Mouse (Mus musculus) forebrain, embryonic 14.5 days (tissue): ENCODE data around the gene Cnksr1. TPM values are rescaled to one million over a fixed set of nuclear protein-coding genes. Genes with fewer than 3 reads are reported as not detected.

Experiments
- ATAC-seq: fragments of 200-750 bp; cut with Nextera tagmentation; 2 replicates; pipeline ENCODE4 v1.8.0; 2017; ENCODE audit warnings: mild to moderate bottlenecking, moderate library complexity
- DNase-seq: peaks from one replicate; pipeline ENCODE4 v3.0.0-alpha.2; 2015; ENCODE audit warnings: low spot score
- H3K27ac ChIP-seq: fragments of 300-500 bp; sonication (generic); 2 replicates; pipeline ENCODE4 v1.5.1; 2014; ENCODE audit warnings: low read depth, mild to moderate bottlenecking, control low read depth, low read length, moderate library complexity
- H3K27me3 ChIP-seq: fragments of 300-500 bp; sonication (generic); replicated peaks from 2 replicates; pipeline ENCODE4 v1.6.1; 2014; ENCODE audit warnings: low read length, control low read depth, mixed read lengths; ENCODE audit not compliant: control insufficient read depth, insufficient read depth
- H3K36me3 ChIP-seq: fragments of 300-500 bp; sonication (generic); 2 replicates; pipeline ENCODE4 v1.6.1; 2014; ENCODE audit warnings: low read length, control low read depth; ENCODE audit not compliant: control insufficient read depth, insufficient read depth
- H3K4me1 ChIP-seq: fragments of 300-500 bp; sonication (generic); 2 replicates; pipeline ENCODE4 v1.6.1; 2014; ENCODE audit warnings: antibody characterized with exemption, low read length, control low read depth; ENCODE audit not compliant: control insufficient read depth, insufficient read depth
- H3K4me2 ChIP-seq: fragments of 300-500 bp; sonication (generic); 2 replicates; pipeline ENCODE4 v1.6.1; 2014; ENCODE audit warnings: mild to moderate bottlenecking, control low read depth, low read length
- H3K4me3 ChIP-seq: fragments of 300-500 bp; sonication (generic); 2 replicates; pipeline ENCODE4 v1.5.1; 2014; ENCODE audit warnings: low read depth, low read length, control low read depth
- H3K9ac ChIP-seq: fragments of 300-500 bp; sonication (generic); 2 replicates; pipeline ENCODE4 v1.6.1; 2014; ENCODE audit warnings: mild to moderate bottlenecking, low read length, control low read depth, moderate library complexity
- H3K9me3 ChIP-seq: fragments of 300-500 bp; sonication (generic); replicated peaks from 2 replicates; pipeline ENCODE4 v1.6.1; 2016; ENCODE audit warnings: low read length, control low read depth, mixed read lengths; ENCODE audit not compliant: control insufficient read depth
- WGBS: fragments of 180-500 bp; shearing (Covaris S2); extraction: QIAGEN DNeasy Blood & Tissue Kit; methylation state at CpG from one replicate; pipeline ENCODE4 v1.1.7; 2014; 5-methylcytosine and 5-hydroxymethylcytosine counted together
- polyA plus RNA-seq: library from polyadenylated mRNA; unstranded; fragments of >200 nt; fragmentation: Nextera tagmentation; extraction: Ambion mirVana; gene quantifications from 2 replicates; pipeline ENCODE4 v1.2.1, GENCODE M21; 2014

Cnksr1 gene
- polyA plus RNA-seq, 1 experiment from 2014 or later = not detected

DNA sequence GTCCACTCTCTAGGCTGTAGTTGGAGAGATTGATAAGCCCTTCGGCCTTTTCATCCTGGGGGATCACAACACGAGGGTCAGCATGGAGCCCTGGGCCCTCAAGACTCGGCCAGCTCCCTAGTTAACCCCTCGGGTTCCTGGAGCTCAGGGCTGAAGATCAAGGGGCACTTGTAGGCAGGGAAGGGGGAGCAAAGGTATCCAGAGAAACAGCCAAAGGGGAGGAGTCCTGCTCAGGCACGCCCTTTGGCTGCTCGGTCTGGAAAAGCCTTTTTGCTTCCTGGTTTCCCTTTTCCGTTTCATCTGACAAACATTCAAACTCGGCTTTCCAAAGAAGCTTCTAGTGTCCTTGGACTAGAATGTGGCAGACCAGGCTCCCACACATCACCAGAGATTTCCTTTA is 7.8 kb downstream of the Cnksr1 start:
- Histone ChIP-seq H3K4me3 (no peak overlapping the region), H3K27ac (no peak overlapping the region), H3K36me3 (no peaks in the 10 kb centered on the region), H3K4me1 (no peaks in the 10 kb centered on the region), H3K9me3 (no peaks in the 10 kb centered on the region), H3K9ac (no peak overlapping the region), H3K4me2 (no peak overlapping the region), H3K27me3 (no peaks in the 10 kb centered on the region)
- WGBS = 43% methylated on average over 8 of the region's 8 CpGs
- ATAC-seq (no peak), DNase-seq (no peak)

GRCm38 (mm10) chr4:134227194-134227593 is 11.0 kb downstream of the Cnksr1 start, which contains the start of gene Catsper4:
Gene Catsper4, minus strand, starts transcription at chr4:134227383.
- H3K9me3 ChIP-seq = no peaks in the 10 kb centered on the region
- H3K4me2 ChIP-seq = no peak within 1 kb of the TSS
- H3K36me3 ChIP-seq = no peaks in the 10 kb centered on the region
- peak; percentile 6 for DNase-seq
- H3K27me3 ChIP-seq = no peaks in the 10 kb centered on the region
- WGBS = 79% methylated on average over 8 of the region's 8 CpGs
- no peaks in the 10 kb centered on the region for H3K4me1 ChIP-seq
- ATAC-seq = no peak
- no peak within 1 kb of the TSS for H3K9ac ChIP-seq
- H3K27ac ChIP-seq = no peak within 1 kb of the TSS
- no peak within 1 kb of the TSS for H3K4me3 ChIP-seq

- Histone ChIP-seq H3K27ac (no peak overlapping the region), H3K9me3 (no peaks in the 10 kb centered on the region), H3K4me3 (no peak overlapping the region), H3K4me2 (no peak overlapping the region), H3K4me1 (no peaks in the 10 kb centered on the region), H3K27me3 (no peaks in the 10 kb centered on the region), H3K36me3 (no peaks in the 10 kb centered on the region), H3K9ac (no peak overlapping the region)
- ATAC-seq = no peak
- DNase-seq = no peak
- WGBS = 67% methylated on average over 11 of the region's 11 CpGs
Observed at GRCm38 (mm10) chr4:134222793-134223600, 15.2 kb downstream of the Cnksr1 start.

DNA sequence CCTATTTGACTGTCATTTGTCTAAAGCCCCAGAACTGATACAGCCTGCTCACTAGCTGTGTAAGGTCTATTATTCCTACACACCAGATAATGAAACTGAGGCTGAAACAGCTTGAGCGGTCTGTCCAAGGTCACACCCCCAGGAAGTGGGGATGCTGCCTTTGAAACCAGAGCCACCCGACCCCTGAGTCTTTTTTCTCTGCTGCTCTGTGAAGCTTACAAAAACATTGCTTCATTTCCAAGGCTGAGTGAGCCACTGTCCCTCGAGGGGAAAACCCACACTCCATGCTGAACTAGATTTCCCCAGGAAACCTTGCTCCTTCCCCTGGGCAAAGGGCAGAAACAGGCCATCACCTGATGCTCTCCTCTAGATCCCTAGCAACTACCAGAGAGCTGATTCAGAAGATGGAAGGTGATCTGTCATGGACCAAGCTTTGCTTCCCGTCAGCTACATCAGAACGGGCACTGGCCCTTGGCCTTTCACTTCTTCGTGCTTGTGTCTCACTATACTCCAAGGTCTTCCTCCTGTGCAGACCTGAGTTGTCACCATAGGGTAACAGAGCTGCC is 31.6 kb downstream of the Cnksr1 start:
- WGBS = 73% methylated on average over 6 of the region's 6 CpGs
- H3K4me3 ChIP-seq = no peak overlapping the region

DNA sequence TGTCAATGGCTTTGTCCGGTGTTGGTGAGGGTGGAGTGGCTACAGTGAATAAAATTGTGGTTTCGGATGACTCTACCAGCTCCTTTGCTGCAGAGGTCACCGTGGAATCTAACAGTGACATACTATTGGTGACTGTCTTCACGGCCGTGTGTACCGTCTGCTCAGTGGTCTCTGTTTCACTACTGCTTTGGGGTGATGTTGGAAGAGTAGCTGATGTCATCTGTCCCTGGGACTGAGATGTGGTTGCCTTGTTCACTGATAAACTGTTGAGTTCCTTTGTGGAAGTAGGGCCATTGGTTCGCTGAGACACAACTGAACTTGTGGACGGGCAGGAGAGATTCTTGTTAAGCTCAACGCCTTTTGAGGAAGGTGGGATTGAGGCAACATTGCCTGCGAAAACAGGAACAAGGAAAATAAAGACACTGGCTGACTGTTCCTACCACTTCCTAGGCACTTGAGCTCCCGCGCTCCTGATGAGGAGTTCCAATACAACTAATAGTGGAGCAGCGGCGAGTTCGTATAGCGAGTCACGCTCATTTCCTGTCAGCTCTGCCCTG is 34.8 kb downstream of the Cnksr1 start:
- WGBS = 91% methylated on average over 17 of the region's 17 CpGs
- Histone ChIP-seq H3K4me2 (no peak overlapping the region), H3K27me3 (no peaks in the 10 kb centered on the region), H3K4me3 (no peak overlapping the region), H3K9me3 (no peaks in the 10 kb centered on the region), H3K4me1 (no peaks in the 10 kb centered on the region), H3K9ac (no peak overlapping the region), H3K27ac (no peak overlapping the region), H3K36me3 (no peaks in the 10 kb centered on the region)
- DNase-seq (no peak), ATAC-seq (no peak)

More for the DNA sequence above, 31.6 kb downstream of the Cnksr1 start:
- Histone ChIP-seq H3K4me2 (no peak overlapping the region), H3K4me1 (no peaks in the 10 kb centered on the region), H3K9ac (no peak overlapping the region), H3K27me3 (no peaks in the 10 kb centered on the region), H3K9me3 (no peaks in the 10 kb centered on the region), H3K27ac (no peak overlapping the region), H3K36me3 (no peaks in the 10 kb centered on the region)
- no peak for ATAC-seq
- DNase-seq = no peak

DNA sequence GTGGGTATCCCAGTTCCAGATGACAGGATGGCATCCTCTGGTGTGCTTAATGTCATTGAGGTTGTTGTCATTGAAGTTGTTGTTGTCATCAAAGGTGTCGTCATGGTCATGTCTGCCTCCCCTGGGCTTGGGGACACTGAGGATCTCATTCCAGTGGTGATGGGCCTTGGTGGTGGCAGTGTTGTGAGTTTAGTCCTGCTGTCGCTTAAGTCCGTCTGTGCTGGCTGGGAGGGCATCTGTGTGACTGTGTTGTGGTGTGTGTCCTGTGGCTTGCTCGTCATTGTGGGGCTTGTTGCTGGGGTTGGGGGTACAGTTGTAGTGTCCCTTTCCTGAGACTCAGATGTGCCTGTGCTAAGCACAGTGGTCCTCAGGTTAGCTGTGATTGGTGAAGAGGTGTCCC is 35.3 kb downstream of the Cnksr1 start, which contains the start of gene Gm7534:
Gene Gm7534 (minus strand): TSS at position 101 of the 400 bp plus-strand sequence.
- DNase-seq (no peak), ATAC-seq (no peak)
- Histone ChIP-seq H3K36me3 (no peaks in the 10 kb centered on the region), H3K9me3 (no peaks in the 10 kb centered on the region), H3K9ac (no peak within 1 kb of the TSS), H3K27ac (no peak within 1 kb of the TSS), H3K27me3 (no peaks in the 10 kb centered on the region), H3K4me3 (no peak within 1 kb of the TSS), H3K4me1 (no peaks in the 10 kb centered on the region), H3K4me2 (no peak within 1 kb of the TSS)
- WGBS = 92% methylated on average over 4 of the region's 4 CpGs

DNA sequence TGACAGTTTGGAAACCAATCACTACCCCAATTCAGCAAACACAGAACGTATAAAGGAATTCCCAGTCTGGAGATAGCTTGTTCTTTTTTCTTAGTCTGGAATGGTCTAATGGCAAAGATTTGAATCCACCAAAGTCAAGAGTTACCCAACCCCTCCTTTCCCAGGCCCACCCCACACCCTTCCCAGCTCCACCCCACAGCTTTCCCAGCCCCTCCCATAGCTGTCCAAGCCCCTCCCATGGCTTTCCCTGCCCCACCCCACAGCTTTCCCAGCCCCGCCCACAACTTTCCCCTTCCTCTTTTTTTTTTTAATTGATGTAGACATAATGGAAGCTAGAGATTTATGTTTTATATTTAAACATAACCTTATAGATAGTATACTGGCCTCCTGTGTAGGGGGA is 38.8 kb downstream of the Cnksr1 start:
- no peak overlapping the region for H3K27ac ChIP-seq
- H3K4me2 ChIP-seq = no peak overlapping the region
- no peak for DNase-seq
- no peaks in the 10 kb centered on the region for H3K9me3 ChIP-seq
- ATAC-seq = no peak
- no peaks in the 10 kb centered on the region for H3K4me1 ChIP-seq
- no peaks in the 10 kb centered on the region for H3K27me3 ChIP-seq
- H3K4me3 ChIP-seq = no peak overlapping the region
- 76% methylated on average over 2 of the region's 2 CpGs for WGBS
- no peak overlapping the region for H3K9ac ChIP-seq
- H3K36me3 ChIP-seq = no peaks in the 10 kb centered on the region

- Histone ChIP-seq H3K4me2 (peak overlapping the region; percentile 90), H3K4me1 (peaks cover 7% of the 10 kb centered on the region), H3K27ac (peak overlapping the region; percentile 78), H3K27me3 (no peaks in the 10 kb centered on the region), H3K9me3 (no peaks in the 10 kb centered on the region), H3K4me3 (peak overlapping the region; percentile 71), H3K36me3 (no peaks in the 10 kb centered on the region), H3K9ac (peak overlapping the region; percentile 83)
- ATAC-seq (no peak), DNase-seq (no peak)
- under 1% methylated on average over 22 of the region's 22 CpGs for WGBS
Observed at GRCm38 (mm10) chr4:134186268-134186667, 51.9 kb downstream of the Cnksr1 start.

GRCm38 (mm10) chr4:134185569-134185968 is 52.6 kb downstream of the Cnksr1 start:
- peak overlapping the region; percentile 71 for H3K4me3 ChIP-seq
- no peaks in the 10 kb centered on the region for H3K36me3 ChIP-seq
- H3K4me2 ChIP-seq = peak overlapping the region; percentile 90
- 69% methylated on average over 3 of the region's 3 CpGs for WGBS
- H3K27me3 ChIP-seq = no peaks in the 10 kb centered on the region
- DNase-seq = no peak
- peak overlapping the region; percentile 83 for H3K9ac ChIP-seq
- H3K9me3 ChIP-seq = no peaks in the 10 kb centered on the region
- ATAC-seq = no peak
- H3K27ac ChIP-seq = no peak overlapping the region
- H3K4me1 ChIP-seq = peaks cover 7% of the 10 kb centered on the region
